Mouse (Mus musculus): ENCODE measurements around the gene Rin1.

Gene Rin1

GRCm38 (mm10) chr19:5041588-5041987 lies 8.7 kb upstream of the Rin1 start:
- no peak for DNase-seq (ENCODE audit: low spot score in 2 of 2)

- DNase-seq (ENCODE audit: low spot score in 2 of 2) = no peak
These were observed 4.8 kb upstream of the Rin1 start for GRCm38 (mm10) chr19:5045531-5045930.

- no peak for DNase-seq (ENCODE audit: low spot score in 2 of 2)
These were observed 1.9 kb upstream of the Rin1 start for GRCm38 (mm10) chr19:5048138-5049056.

- DNase-seq (ENCODE audit: low spot score in 2 of 2) = no peak
These were observed 956 bp upstream of the Rin1 start for GRCm38 (mm10) chr19:5049325-5049724.

GRCm38 (mm10) chr19:5051031-5051430 lies 750 bp downstream of the Rin1 start:
- DNase-seq (ENCODE audit: low spot score in 2 of 2) = no peak

- DNase-seq (ENCODE audit: low spot score in 2 of 2) = no peak
These were observed 1.2 kb downstream of the Rin1 start for GRCm38 (mm10) chr19:5051515-5051914.

GRCm38 (mm10) chr19:5052166-5052822 lies 2.0 kb downstream of the Rin1 start:
- no peak for DNase-seq (ENCODE audit: low spot score in 2 of 2)

- DNase-seq (ENCODE audit: low spot score in 2 of 2) = no peak
These were observed 2.6 kb downstream of the Rin1 start for GRCm38 (mm10) chr19:5052853-5053252.

GRCm38 (mm10) chr19:5053909-5054308 lies 3.6 kb downstream of the Rin1 start:
- DNase-seq (ENCODE audit: low spot score in 2 of 2) = no peak

- DNase-seq (ENCODE audit: low spot score in 2 of 2) = no peak
These were observed 6.0 kb downstream of the Rin1 start for GRCm38 (mm10) chr19:5056251-5056650.

GRCm38 (mm10) chr19:5057876-5058775 lies 7.8 kb downstream of the Rin1 start:
- DNase-seq (ENCODE audit: low spot score in 2 of 2) = no peak

- no peak for DNase-seq (ENCODE audit: low spot score in 2 of 2)
These were observed 8.8 kb downstream of the Rin1 start for GRCm38 (mm10) chr19:5058801-5059771.

GRCm38 (mm10) chr19:5060365-5061330 lies 10.4 kb downstream of the Rin1 start:
- DNase-seq (ENCODE audit: low spot score in 2 of 2) = no peak

GRCm38 (mm10) chr19:5062041-5062440 lies 11.8 kb downstream of the Rin1 start:
- DNase-seq (ENCODE audit: low spot score in 2 of 2) = no peak

- DNase-seq (ENCODE audit: low spot score in 2 of 2) = no peak
These were observed 12.2 kb downstream of the Rin1 start for GRCm38 (mm10) chr19:5062446-5062845.

GRCm38 (mm10) chr19:5065104-5065503 lies 14.8 kb downstream of the Rin1 start:
- no peak for DNase-seq (ENCODE audit: low spot score in 2 of 2)

GRCm38 (mm10) chr19:5067040-5067799 lies 16.9 kb downstream of the Rin1 start:
- DNase-seq (ENCODE audit: low spot score in 2 of 2) = peak in 1 of 2 experiments; percentile 51

GRCm38 (mm10) chr19:5067867-5068569 lies 17.7 kb downstream of the Rin1 start, which contains the start of gene Cd248:
Cd248 (plus strand) TSS chr19:5068078.
- peak in 1 of 2 experiments; percentile 25 for DNase-seq (ENCODE audit: low spot score in 2 of 2)
